Mouse (Mus musculus): ENCODE measurements around the gene Siglec1.
"Not testable (repeated sequence)": the region's sequence is repeated elsewhere in the genome, so short reads cannot be mapped to it uniquely, and the experiment has no call there.

The Siglec1 gene

DNA sequence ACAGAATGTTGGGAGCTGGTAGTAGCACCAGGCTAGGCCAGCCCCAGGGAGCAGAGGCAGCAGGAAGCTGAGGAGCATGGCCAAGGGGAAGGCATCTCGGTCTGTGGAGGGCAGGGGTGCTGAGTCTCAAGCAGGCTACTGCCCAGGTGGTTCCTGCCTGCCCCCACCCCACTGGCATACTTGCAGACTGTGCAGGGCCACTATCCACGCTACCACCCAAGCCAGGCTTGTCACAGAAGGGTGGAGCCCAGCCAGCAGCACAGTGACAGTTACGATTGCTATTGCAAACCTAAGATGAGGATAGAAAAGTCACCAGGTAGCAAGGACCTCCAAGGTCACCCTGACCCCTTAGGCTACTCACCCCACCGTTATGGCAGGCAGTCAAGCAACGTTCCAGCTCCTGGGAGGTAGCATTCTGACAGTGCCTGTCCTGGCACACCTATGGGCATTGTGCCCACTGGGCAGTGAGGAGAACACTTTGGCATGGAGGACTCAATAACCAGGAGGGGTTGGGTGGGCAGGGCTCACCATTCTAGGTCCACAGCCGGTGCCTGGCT, 33.6 kb downstream of the Siglec1 start:
- no peak for DNase-seq (ENCODE audit: inconsistent ontology term)

DNA sequence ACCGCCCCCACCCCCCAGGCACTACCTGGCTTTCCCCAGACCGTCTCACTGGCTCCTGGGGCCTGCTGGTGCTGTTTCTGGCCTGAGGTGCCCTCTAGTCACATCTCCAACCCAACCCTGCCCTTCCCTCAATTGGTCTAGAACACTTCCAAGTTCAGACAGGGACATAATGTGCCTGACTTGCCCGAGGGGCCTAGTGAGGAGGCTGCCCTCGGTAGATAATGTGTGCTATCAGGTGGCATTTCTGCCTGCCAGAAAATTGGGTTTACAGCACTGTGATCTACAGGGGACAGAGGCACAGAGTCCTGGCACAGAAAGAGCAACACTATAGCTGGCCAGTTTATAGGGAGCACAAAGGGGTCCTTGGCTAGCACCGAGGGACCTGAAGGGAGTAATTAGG, 34.5 kb downstream of the Siglec1 start:
- no peak for DNase-seq (ENCODE audit: inconsistent ontology term)

DNA sequence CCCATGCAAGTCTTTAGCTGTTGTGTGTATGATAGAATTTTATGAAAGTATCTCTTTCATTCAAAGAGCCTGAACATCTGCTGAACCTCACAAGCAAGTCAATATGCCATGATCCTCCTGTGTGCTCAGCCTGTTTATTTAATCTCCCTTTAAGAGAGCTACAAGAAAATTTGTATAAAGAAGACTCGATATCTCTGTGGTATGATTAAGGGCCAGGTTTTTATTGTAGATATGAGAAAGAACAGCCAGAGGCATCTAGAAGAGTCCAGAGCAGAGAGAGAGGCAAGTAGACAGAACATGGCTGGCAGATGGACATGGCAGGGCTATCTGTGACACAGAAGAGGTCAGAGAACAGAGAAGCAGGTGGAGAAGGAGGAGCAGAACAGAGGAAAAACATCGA, 40.5 kb downstream of the Siglec1 start:
- no peak for DNase-seq (ENCODE audit: inconsistent ontology term)

DNA sequence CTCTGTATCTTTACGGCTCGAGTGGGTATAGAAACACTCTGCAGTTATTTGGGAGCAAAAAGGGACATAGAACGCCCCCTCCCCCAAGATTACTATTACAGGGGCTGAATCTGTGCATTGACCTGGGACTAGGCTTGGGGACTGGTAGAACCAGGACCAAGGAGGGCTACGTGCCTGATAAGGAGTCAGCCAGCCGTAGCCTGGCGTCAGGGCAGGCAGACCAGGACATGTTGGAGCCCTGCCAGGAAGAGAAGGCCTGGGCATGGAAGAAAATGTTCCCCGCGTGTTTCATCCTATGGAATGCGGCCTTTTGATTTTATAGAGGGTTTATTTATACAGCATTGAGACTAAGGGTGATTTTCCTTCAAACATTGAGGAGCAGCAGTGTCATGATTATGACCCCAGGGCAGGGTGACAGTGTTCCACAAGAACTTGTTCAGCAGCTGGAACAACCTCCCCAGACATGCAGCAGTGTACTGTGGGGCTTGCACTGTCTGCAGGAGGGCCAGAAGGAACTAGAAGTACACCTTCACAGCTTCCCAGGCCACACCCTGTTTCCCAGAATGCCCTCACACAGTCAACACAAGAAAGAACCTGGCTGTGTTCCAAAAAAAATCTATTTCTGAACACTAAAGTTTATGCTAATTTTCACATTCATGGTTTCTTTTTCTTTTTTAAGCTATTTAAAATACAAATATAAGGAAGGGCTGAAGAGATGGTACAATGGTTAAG, 41.4 kb downstream of the Siglec1 start:
- no peak for DNase-seq (ENCODE audit: inconsistent ontology term)

DNA sequence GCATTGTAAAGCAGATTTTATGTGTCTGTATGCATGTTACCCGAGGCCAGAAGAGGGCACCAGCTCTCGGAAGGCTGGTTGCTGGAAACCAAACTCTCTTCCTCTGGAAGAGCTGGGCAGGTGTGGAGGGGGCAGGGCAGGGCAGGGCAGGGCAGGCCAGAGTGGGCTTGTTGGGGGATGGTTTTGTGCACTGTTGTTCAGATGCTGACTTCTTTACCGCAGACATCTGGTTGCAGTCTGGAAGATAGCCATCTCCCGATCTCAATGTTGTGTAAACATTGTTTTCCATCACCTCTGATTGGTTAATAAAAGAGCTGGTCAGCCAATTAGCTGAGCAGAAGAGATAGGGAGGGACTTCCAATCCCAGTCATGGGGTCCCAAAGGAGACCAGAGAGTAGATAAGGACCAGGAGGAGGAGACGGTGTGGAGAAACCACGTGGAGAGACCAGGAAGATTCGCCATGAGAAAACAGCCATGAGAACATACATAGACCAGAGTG, 42.2 kb downstream of the Siglec1 start:
- no peak for DNase-seq (ENCODE audit: inconsistent ontology term)

DNA sequence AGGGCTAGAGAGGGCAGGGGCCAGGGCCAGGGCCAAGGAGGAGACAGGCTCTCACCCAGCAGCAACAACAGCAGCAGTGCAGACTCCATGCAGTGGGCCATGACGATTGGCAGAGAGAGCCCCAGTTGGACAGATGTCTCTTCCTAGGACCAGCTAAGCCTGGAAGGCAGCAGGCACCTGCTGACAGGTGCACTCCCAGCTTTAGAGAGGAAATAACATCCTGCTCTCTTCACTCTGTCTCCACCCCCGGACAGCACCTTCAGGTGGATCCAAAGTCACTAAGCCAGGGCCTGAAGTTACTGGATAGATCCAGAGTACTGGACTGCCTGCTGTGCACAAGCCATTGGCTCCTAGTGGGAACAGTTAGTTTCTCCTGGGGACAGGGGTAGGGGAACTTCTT, 43.6 kb downstream of the Siglec1 start, which contains the start of gene Gfra4:
Gene Gfra4, minus strand, starts transcription at position 101 of the 400 bp plus-strand sequence.
- no peak for DNase-seq (ENCODE audit: inconsistent ontology term)

DNA sequence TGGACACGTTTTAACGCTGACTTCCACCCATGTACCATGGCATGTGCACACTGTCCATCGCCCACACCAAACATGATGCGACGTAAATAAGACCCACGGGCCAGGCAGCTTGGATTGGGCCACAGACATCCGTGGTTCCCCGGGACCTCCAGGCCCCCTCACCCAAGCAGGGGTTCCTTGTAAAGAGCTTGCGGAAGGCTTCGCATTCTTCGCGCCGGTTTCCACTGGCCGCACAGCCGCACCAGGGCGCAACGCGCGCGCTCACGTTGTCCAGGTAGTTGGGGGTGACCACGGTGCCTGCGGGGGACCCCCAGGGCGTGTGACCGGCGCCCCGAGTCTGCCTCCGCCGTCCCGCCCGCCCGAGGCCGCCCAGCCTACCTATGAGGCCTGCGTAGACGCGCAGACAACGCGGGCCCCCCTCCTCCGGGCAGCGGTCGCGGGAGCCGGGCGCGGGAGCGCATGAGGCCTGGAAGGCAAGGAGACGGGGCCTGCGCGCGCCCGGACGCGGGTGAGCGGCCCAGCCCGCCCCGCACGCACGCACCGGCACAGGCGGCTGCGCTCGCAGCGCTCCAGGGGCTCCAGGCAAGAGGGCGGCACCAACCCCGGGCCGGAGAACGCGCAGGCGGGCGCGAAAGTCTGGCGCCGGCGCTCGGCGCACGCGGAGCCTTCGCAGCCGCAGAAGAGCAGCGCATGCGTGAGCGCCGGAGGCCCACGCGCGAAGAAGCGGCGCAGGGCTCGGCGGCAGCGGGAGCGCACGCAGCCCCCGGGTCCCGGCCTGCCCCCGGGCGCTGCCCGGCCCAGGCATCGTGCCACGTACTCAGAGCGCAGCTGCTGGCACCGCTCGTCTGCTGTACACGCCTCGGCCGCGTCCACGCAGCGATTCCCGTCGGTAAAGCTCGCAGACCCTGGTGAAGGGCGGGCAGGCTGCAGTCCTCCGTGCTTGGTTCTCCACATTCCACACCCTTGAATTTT, 45.4 kb downstream of the Siglec1 start:
- peak; percentile 24 for DNase-seq (ENCODE audit: inconsistent ontology term)

DNA sequence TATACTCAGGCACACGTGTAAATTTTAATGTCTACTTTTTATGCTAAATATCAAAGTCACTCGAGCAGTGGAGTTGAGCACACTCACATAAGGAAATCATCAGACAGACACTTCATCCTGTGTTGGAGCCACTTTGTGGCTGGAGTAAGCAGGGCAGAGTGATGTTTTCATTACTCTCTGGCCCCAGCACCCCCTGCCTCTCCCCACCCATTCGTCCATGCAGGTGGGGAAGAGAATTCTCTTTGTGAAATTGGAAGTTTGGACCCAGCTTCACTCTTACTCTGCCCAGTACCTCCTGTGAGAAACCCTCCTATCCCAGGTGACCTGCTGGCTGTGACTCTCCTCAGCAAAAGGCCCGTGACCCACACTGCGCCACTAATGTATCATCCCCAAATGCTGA, 47.9 kb downstream of the Siglec1 start:
- no peak for DNase-seq (ENCODE audit: inconsistent ontology term)

DNA sequence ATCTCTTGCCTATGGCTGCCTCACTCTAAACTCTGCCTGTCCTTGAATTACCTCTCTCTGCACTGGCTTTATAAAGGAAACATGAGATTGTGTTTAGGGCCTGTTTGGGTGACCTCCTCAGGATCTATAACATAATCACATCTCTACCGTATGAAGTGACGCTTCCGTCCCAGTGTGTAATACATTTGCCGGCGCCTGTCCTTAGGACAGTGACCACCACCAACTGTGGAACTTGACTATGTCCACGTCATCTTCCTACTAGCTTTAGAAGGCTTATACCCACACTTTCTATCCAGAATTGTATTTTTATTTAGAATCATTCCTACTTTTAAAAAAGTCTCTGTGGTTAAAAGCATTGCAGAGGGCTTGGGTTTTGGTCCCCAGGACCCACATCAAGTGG, 48.4 kb downstream of the Siglec1 start:
- no peak for DNase-seq (ENCODE audit: inconsistent ontology term)

DNA sequence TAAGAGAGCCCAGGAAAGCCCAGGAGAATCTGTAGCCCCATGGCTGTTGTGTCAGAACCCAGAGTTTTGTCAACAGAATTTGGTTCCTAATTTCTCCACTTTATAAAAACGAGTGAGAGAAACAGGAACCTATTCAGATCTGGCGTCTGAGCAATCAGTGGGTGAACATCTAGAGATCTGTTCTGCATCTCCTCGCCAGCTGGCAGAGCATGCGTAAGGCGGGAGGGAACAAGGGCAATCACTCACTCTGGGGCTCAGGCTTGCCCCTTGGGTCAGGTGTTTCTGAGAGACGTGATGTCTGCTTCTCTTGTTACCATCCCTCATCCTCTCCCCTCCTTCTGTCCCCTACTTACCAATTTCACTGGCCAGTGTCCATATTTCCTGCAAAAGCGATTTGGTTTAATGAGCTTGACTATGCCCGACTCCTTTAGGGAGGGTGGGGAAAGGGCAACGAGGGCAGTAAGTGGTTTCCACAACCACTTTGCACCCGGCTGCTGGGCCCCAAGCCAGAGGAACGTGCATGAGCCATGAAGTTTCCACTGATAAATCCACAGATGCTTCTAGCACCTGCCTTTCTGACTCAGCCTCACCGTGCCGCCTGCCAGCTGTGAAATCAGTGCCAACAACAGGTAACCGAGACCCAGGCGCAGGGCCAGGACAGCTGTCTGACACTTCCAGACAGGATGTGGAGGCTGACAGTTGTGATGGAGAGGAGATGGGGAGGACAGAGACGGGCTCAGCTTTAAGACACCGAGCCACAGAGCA, 49.2 kb downstream of the Siglec1 start:
- DNase-seq (ENCODE audit: inconsistent ontology term): peak; percentile 87

DNA sequence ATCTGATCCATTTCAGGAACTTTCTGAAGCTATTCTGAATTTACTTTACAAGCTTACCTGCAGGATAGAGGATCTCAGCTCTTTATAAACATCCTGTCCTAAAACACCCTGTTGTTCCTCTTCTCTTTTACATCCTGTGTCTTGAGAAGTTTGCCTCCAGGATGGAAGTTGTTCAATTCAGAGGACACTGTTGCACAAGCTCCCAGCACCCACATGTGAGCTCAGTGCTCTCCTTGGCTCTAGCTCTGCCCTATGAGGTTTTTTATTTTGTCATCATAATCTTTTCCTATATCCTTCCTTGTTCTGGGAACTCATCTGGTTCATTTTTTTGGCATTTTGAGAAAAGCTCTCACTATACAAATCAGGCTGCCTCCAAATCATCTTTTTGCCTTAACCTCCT, 49.8 kb downstream of the Siglec1 start:
- DNase-seq (ENCODE audit: inconsistent ontology term): no peak

DNA sequence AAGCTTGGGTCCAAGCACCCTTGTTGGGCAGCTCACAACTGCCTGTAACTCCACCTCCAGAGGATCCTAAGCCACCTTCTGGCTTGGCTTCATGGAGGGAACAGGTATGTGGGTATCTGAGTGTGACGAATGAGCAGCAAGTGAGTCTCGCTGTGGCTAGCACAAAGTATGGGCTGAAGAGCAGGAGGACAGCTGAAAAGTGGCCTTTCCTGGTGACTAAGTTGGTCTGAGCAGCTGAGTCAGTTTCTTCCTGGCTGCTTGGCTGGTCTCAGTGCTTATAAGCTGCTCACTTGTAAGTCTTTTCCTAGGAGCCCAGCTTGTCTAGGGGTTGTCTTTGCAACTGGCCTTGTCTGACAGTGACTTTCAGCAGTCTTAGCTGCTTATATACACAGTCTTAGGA, 50.2 kb downstream of the Siglec1 start:
- no peak for DNase-seq (ENCODE audit: inconsistent ontology term)

DNA sequence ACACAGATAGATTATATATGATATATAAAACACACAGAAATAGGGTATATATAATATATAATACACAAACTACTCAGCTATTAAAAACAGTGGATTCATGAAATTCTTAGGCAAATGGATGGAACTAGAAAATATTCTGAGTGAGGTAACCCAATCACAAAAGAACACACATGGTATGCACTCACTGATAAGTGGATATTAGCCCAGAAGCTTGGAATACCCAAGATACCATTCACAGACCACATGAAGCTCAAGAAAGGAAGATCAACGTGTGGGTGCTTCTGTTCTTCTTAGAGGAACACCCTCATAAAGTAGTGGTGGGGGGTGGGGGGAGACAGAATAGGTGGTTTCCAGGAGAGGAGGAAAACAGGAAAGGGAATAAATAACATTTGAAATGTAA, 55.2 kb downstream of the Siglec1 start:
- not testable (repeated sequence) for DNase-seq (ENCODE audit: inconsistent ontology term)

DNA sequence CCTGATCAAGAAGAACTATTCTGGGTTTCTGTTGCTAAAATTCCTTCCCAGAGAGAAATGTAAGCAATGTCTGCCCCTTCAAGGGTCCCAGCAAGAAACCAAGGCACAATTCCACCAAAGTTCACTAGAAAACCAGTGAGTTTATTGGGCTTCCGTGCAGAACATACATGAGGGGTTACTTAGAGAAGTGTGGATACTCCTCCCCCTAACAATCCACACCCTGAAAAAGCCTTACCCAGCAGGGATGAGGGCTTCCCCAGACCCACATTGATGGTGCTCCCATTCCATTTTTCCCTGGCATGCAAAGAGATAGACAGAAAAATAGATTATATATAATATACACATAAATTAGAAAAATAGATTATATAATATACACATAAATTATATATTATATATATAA, 55.6 kb downstream of the Siglec1 start:
- no peak for DNase-seq (ENCODE audit: inconsistent ontology term)

DNA sequence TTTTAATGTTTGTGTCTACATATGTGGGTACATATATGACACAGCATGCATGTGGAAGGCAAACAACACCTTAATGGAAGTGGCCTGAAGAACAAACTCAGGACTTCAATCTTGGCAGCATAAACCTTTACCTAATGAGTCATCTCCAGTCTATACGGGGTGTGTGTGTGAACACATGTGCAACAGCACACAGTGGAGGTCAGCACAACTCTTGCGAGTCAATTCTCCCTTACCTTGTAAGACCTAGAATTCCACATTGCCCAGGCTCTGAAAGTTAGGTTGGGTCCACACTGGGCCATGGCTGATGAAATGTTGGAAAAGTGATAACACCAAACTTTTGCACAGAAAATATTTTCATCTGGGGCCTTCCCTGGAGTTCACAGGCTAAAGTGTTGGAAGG, 56.0 kb downstream of the Siglec1 start:
- no peak for DNase-seq (ENCODE audit: inconsistent ontology term)

DNA sequence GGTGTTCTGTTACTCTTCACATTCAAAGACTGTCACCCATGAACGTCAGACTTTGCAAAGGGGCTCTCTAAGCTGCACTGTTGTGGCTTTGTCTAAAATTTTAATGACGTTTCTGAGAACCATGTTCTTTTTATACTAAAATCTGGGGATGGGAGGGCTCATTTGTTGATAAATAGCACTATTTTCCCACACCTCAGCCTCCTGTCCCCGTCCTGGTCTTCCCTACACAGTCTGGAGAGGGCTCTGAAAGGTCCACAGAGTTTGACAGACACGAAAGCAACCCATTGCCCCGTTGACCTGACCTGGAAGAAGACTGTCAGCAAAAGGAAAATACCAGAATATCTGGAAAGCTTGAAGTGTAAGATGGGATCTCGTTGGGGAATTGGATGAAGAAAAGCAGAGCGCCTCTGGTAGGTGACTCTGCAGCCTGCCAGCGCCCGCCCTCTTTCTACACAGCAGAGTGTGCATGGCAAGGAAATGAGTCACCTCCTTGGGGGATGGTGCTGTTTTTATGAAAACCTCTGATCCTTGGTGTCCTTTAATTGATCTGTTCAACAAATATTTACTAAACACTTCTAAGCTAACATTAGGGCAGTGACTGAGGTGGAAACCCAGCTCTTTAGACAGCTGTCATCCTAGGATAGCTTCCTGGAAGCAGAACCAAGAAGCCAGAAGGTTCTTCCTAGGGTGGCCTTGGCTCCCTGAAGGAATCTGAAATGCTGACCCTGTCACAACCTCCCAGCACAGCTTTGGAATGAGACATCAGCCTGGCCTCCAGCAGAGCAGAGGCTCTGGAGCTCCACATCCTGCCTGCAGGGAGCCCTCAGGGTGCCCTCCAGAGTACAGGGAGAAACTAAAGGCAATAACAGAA, 57.3 kb downstream of the Siglec1 start:
- DNase-seq (ENCODE audit: inconsistent ontology term): no peak

DNA sequence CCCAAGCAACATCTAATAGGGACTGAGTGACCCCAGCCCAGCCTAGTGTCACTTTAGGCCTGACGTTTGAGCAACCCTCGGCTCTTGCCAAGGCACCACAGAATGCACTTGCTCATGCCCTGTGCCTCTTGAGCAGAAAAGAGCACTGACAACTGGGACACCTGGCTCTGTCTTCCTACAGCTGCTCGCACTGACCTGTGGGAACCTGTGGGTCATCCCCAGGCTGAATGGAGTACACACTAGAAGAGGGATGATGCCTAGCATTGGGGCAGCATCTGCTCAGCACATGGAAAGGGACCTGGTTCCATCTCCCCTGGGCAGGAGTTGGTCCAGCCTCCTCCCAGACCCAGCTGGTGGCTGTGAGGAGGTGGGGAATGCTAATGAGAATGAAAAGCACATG, 59.6 kb downstream of the Siglec1 start:
- DNase-seq (ENCODE audit: inconsistent ontology term): no peak

DNA sequence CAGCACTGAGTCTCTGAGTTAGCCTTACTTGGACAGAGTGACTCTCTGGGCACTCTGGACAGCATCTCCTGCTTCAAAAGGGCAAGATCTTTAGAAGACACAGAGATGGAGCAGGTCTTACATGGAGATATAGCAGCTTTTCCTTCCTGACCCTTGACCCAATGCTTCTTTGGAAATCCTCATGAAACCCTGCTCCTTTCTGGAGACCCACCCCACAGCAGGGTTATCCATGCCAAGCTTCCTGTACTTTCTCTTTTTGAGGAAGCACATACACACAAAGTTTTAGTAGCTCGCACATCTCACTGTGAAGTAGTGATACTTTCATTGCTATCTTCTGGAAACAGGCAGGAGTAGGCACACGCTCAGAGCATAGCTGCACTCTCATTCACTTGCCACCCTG, 61.3 kb downstream of the Siglec1 start:
- DNase-seq (ENCODE audit: inconsistent ontology term): no peak
